Mouse (Mus musculus): ENCODE results near the gene Glmp. TPM values are rescaled to one million over a fixed set of nuclear protein-coding genes. Genes with fewer than 3 reads are reported as not detected.
"Not testable (repeated sequence)": the region's sequence is repeated elsewhere in the genome, so short reads cannot be mapped to it uniquely, and the experiment has no call there.

Glmp gene
- polyA plus RNA-seq, 1 experiment from 2014 or later = 164 TPM

DNA sequence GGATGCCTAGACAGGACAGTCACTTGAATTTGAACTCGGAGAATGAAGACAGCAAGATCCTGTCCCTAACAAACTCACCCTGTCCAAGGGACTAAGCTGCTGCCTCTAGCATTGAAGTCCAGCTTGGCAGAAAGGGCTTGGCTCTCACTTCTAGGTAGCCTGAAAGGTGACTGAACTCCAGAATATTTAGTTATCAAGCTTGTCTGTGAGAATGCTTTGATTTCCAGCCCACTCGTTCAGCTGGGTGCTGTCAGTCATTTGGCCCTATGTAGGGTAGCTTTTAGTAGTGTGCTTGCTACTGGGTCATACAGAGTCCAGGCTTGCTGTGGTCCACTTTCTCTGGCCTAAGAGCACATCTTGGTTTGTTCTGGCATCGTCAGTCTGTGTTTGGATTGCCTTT is 14.2 kb downstream of the Glmp start:
- Histone ChIP-seq H3K9me3 (no peaks in the 10 kb centered on the region), H3K4me1 (peaks cover 26% of the 10 kb centered on the region), H3K27ac (no peak overlapping the region), H3K4me3 (no peak overlapping the region), H3K36me3 (peaks cover 34% of the 10 kb centered on the region), H3K27me3 (ENCODE audit: insufficient read depth, poor library complexity, severe bottlenecking) (no peaks in the 10 kb centered on the region)
- WGBS = 77% methylated on average over 3 of the region's 3 CpGs
- no peak for DNase-seq (ENCODE audit: low spot score)

DNA sequence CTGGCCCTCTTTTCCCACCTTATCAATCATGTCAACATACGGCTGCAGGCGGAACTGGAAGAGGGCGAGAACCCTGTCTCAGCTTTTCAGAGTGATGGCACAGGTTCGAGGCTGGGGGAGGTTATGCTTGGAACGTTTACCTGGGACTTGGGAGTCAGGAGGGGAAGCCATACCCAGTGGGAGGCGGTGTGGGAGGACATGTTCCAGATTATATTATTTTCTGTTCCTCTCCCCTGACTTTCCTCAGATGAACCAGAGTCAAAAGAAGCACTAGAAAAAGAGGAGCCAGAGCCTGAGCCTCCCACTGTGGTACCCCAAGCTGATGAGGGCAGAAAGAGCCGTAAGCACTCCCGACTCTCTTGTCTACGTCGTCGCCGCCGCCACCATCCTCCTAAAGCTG is 25.9 kb downstream of the Glmp start:
- H3K36me3 ChIP-seq = peaks cover 100% of the 10 kb centered on the region
- DNase-seq (ENCODE audit: low spot score) = no peak
- no peak overlapping the region for H3K4me3 ChIP-seq
- H3K27me3 ChIP-seq (ENCODE audit: insufficient read depth, poor library complexity, severe bottlenecking) = no peaks in the 10 kb centered on the region
- 0 out of 2 replicates have a peak, but pooled peaks cover 3% of the 10 kb centered on the region for H3K4me1 ChIP-seq
- 72% methylated on average over 13 of the region's 13 CpGs for WGBS
- H3K9me3 ChIP-seq = no peaks in the 10 kb centered on the region
- H3K27ac ChIP-seq = no peak overlapping the region

DNA sequence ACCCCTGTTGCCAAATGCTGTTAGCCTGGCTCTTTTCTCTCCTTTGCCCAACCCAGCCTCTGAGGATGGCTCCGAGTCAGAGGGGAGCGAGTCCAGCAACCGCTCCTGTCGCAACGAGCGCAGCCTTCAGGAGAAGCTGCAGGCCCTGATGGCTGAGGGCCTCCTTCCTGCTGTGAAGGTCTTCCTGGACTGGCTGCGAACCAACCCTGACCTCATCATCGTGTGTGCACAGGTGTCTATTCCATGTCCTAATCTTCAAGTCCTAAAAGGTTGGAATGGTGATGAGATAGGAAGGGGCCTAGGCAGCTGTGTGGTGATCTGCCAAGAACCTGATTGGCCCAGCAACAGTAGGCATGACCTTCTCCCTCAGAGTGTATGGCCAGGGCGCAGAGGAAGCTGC is 28.1 kb downstream of the Glmp start:
- Histone ChIP-seq H3K9me3 (no peaks in the 10 kb centered on the region), H3K4me1 (0 out of 2 replicates have a peak, but pooled peaks cover 3% of the 10 kb centered on the region), H3K27me3 (ENCODE audit: insufficient read depth, poor library complexity, severe bottlenecking) (no peaks in the 10 kb centered on the region), H3K36me3 (peaks cover 99% of the 10 kb centered on the region), H3K4me3 (no peak overlapping the region), H3K27ac (no peak overlapping the region)
- 95% methylated on average over 9 of the region's 9 CpGs for WGBS
- no peak for DNase-seq (ENCODE audit: low spot score)

DNA sequence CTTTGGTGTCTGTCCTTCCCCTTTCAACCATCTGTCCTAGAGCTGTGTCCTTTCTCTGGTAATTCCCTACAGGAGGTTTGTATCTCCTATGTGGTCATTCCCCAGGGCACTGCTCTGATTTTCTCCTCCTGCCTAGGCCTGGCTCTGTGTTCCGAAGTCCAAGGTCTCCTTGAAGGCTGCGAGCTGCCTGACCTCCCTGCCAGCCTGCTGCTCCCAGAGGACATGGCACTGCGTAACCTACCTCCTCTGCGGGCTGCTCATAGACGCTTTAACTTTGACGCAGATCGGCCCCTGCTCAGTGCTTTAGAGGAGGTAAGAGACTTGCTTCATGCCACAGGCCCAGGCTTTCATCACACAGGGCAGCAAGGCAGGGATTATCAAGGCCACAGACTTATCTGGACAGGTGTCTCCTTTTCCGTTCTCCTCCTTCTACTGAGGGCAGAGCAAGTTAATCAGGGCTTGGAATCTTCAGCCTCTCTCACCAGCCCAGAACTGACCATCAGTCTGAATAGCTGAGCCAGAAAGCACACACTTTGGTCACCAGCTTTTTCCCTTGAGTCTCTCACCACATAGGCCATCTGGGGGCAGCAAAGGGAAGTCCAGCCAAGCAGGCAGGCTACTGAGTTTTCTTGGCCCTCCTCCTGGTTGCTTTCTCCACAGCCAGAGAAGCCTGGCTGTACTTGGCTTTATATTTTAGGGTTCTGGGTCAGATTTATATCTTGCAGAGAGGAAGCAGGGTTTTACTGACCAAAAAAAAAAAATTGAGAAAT is 29.8 kb downstream of the Glmp start:
- WGBS = 92% methylated on average over 8 of the region's 8 CpGs
- H3K4me3 ChIP-seq = no peak overlapping the region
- no peak overlapping the region for H3K27ac ChIP-seq
- no peaks in the 10 kb centered on the region for H3K27me3 ChIP-seq (ENCODE audit: insufficient read depth, poor library complexity, severe bottlenecking)
- peaks cover 99% of the 10 kb centered on the region for H3K36me3 ChIP-seq
- no peaks in the 10 kb centered on the region for H3K9me3 ChIP-seq
- peak; percentile 68 for DNase-seq (ENCODE audit: low spot score)
- peaks cover 13% of the 10 kb centered on the region for H3K4me1 ChIP-seq

DNA sequence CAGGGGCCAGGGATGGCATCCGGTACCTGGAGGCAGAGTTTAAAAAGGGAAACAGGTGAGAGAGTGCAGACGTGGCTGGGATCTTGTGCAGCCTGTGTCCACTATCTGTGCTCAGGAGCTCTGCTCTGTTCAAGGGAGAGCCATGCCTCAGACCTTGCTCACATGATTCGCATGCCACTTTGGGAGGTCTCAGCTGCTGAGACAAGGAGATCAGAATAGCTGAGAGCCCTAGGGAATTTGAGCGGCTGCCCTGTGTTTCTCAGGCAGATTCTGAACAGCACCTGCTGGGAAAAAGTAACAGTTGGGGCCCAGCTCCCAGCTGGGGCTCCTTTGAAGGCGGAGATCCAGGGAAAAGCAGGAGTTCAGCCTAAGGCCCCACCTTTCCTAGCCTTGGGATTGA is 34.8 kb downstream of the Glmp start:
- peaks cover 84% of the 10 kb centered on the region for H3K36me3 ChIP-seq
- no peaks in the 10 kb centered on the region for H3K9me3 ChIP-seq
- DNase-seq (ENCODE audit: low spot score) = no peak
- H3K4me3 ChIP-seq = no peak overlapping the region
- peaks cover 1% of the 10 kb centered on the region; the same call in 1 of the 2 replicates for H3K27me3 ChIP-seq (ENCODE audit: insufficient read depth, poor library complexity, severe bottlenecking)
- H3K4me1 ChIP-seq = peaks cover 57% of the 10 kb centered on the region
- H3K27ac ChIP-seq = peak overlapping the region; percentile 52; the same call in 1 of the 2 replicates
- WGBS = 61% methylated on average over 5 of the region's 5 CpGs

DNA sequence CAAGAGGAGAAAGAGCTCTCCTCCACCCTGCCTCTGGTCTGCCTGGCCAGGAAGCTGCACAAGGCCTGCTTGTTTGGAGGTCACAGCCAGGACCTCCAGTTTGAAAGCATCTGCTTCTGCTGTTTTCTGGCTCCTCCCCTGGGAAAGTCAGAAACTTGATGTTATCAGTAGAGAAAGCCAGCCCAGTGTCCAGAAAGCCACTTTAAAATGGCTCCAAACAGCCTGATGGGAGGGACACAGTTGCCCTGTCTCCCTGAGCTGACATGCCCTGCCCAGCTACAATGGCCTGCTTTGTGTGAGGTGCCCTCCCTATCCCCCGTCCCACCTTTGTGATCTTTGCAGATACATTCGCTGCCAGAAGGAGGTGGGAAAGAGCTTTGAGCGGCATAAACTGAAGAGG is 35.2 kb downstream of the Glmp start:
- Histone ChIP-seq H3K9me3 (no peaks in the 10 kb centered on the region), H3K36me3 (peaks cover 80% of the 10 kb centered on the region), H3K27me3 (ENCODE audit: insufficient read depth, poor library complexity, severe bottlenecking) (peaks cover 5% of the 10 kb centered on the region), H3K4me3 (no peak overlapping the region), H3K27ac (peak overlapping the region; percentile 52; the same call in 1 of the 2 replicates), H3K4me1 (peaks cover 61% of the 10 kb centered on the region)
- 69% methylated on average over 3 of the region's 3 CpGs for WGBS
- DNase-seq (ENCODE audit: low spot score) = peak; percentile 74

DNA sequence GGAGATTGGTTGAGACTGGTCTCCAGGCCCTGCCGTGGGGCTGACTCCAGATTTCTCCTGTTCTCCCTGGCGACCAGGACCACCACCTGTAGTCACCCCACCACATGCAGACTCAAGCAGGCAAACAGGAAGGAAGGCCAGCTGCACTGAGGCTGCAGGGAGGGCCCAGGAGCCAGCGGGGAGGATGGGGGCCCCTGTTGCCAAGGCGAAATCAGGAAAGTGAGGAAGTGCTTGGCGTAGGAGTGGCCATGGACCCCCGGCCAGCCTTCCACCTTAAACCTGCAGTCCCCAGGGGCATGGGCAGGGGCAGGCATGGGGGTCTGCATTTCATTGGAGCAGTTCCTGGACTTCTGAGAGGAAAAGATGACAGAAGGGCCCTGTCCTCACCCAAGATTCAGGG is 36.3 kb downstream of the Glmp start:
- H3K4me3 ChIP-seq = no peak overlapping the region
- H3K27me3 ChIP-seq (ENCODE audit: insufficient read depth, poor library complexity, severe bottlenecking) = peaks cover 16% of the 10 kb centered on the region
- no peak overlapping the region for H3K27ac ChIP-seq
- peak; percentile 75 for DNase-seq (ENCODE audit: low spot score)
- H3K4me1 ChIP-seq = peaks cover 66% of the 10 kb centered on the region
- WGBS = 81% methylated on average over 6 of the region's 6 CpGs
- peaks cover 69% of the 10 kb centered on the region for H3K36me3 ChIP-seq
- no peaks in the 10 kb centered on the region for H3K9me3 ChIP-seq

DNA sequence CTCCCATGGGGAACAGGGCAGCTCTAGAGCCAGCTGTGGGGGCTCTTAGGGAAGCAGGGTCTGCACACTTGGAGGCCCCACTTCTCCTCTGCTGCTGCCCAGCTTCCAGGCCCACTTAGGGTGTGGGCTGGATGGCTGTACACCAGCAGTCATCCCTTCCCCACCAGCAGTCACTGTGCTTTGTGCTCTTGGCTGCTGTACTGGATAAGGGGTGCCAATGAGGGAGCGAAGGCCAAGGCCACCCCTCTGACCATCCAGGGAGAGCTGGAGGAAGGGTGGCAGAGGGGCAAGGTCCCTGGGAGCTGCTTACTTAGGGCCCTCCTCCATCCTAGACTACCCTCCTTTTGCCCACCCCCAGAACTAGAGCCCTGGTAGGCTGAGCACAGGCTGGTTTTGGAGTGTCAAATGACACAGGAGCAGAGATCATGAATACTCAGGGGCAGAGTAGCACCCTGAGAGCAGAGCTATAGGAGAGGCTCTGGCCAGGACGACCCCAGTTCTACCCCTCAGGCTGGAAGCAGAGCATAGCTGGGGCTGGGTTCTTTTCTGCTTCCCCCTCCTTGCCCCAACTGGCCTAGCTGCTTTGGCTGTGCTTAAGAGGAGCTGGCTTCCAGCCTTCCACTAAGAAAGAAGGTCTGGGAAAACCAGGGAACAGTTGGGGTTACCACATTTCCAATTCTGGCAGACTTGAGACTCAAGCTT is 36.9 kb downstream of the Glmp start:
- Histone ChIP-seq H3K4me3 (no peak overlapping the region), H3K4me1 (peaks cover 66% of the 10 kb centered on the region), H3K27ac (no peak overlapping the region; the same call in none of the 2 replicates), H3K27me3 (ENCODE audit: insufficient read depth, poor library complexity, severe bottlenecking) (peaks cover 22% of the 10 kb centered on the region), H3K36me3 (peaks cover 62% of the 10 kb centered on the region), H3K9me3 (no peaks in the 10 kb centered on the region)
- peak; percentile 68 for DNase-seq (ENCODE audit: low spot score)
- whole genome bisulfite sequencing = 85% methylated on average over 2 of the region's 2 CpGs

DNA sequence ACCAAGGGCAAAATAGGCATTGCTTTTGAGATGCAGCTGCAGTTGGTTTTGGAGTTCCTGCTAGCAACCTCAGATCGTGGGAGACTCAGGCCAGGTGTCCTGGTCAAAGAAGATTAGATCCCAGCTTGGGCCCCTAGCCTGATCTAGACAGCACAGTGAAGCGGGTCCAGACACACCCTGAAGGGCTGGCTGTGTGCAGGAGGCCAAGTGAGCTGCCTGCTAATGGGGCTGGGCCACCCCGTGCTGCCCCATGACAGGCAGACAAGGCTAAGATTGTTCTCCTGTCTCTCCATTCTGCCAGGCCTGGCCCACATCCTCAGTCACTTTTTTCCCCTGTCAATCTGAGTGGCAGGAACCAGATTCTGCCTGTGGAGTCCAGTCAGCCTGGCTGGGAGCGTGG is 38.9 kb downstream of the Glmp start:
- peak overlapping the region; percentile 63; the same call in 1 of the 2 replicates for H3K27ac ChIP-seq
- H3K4me3 ChIP-seq = peak overlapping the region; percentile 40; the same call in 1 of the 2 replicates
- H3K9me3 ChIP-seq = no peaks in the 10 kb centered on the region
- peaks cover 69% of the 10 kb centered on the region for H3K4me1 ChIP-seq
- DNase-seq (ENCODE audit: low spot score) = peak; percentile 88
- WGBS = 50% methylated on average over 4 of the region's 4 CpGs
- H3K36me3 ChIP-seq = peaks cover 44% of the 10 kb centered on the region
- peaks cover 34% of the 10 kb centered on the region for H3K27me3 ChIP-seq (ENCODE audit: insufficient read depth, poor library complexity, severe bottlenecking)

DNA sequence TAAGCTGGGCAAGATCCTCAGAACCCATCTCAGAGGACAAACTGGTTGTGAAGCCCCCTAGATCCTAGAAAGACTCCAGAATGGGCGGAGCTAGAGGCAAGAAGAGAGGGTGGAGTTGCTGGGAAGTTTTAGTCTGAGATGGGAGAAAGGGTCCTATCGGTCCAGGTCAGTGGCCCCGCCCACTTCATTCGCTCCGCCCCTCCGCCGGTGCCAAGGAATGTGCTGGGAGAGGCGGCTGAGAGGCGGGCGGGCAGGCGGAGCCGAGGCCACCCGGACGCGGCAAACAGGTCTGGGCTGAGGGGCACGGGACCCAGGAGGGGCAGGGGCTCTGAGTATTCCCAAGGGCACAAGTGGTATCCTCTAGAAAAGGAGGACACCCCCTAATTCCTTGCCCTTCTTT is 39.5 kb downstream of the Glmp start, which contains the start of gene Paqr6:
Gene Paqr6 (plus strand): TSS at position 248 of the 400 bp plus-strand sequence.
- peak within 1 kb of the TSS; percentile 40 for H3K4me3 ChIP-seq
- peaks cover 63% of the 10 kb centered on the region for H3K4me1 ChIP-seq
- H3K27ac ChIP-seq = peak within 1 kb of the TSS; percentile 63
- H3K36me3 ChIP-seq = peaks cover 38% of the 10 kb centered on the region
- H3K27me3 ChIP-seq (ENCODE audit: insufficient read depth, poor library complexity, severe bottlenecking) = peaks cover 37% of the 10 kb centered on the region
- no peaks in the 10 kb centered on the region for H3K9me3 ChIP-seq
- DNase-seq (ENCODE audit: low spot score) = peak; percentile 91
- under 1% methylated on average over 16 of the region's 16 CpGs for WGBS

DNA sequence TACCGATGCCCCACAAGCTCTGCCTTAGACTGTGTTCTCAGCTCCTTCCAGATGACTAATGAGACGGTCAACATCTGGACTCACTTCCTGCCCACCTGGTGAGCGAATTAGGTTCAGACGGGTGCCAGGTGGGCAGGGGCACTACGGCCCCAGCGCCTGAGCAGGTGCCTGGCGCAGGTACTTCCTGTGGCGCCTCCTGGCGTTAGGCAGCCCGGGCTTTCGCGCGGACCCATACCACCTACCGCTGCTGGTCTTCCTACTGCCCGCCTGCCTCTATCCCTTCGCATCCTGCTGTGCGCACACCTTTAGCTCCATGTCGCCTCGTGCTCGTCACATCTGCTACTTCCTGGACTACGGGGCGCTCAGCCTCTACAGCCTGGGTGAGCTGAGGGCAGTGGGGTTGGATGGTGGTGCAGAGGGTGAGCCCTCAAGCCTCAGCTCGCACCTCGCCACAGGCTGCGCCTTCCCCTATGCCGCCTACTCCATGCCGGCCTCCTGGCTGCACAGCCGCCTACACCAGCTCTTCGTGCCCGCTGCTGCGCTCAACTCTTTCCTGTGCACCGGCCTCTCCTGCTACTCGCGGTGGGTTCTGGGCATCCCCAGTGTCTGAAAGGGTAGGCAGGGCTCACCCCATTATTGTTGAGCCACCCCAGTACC is 41.0 kb downstream of the Glmp start:
- peaks cover 8% of the 10 kb centered on the region; the same call in 1 of the 2 replicates for H3K9me3 ChIP-seq
- peaks cover 49% of the 10 kb centered on the region for H3K4me1 ChIP-seq
- H3K36me3 ChIP-seq = peaks cover 23% of the 10 kb centered on the region
- no peak overlapping the region for H3K27ac ChIP-seq
- no peak overlapping the region for H3K4me3 ChIP-seq
- WGBS = 29% methylated on average over 34 of the region's 34 CpGs
- peaks cover 37% of the 10 kb centered on the region for H3K27me3 ChIP-seq (ENCODE audit: insufficient read depth, poor library complexity, severe bottlenecking)
- DNase-seq (ENCODE audit: low spot score) = peak; percentile 72

DNA sequence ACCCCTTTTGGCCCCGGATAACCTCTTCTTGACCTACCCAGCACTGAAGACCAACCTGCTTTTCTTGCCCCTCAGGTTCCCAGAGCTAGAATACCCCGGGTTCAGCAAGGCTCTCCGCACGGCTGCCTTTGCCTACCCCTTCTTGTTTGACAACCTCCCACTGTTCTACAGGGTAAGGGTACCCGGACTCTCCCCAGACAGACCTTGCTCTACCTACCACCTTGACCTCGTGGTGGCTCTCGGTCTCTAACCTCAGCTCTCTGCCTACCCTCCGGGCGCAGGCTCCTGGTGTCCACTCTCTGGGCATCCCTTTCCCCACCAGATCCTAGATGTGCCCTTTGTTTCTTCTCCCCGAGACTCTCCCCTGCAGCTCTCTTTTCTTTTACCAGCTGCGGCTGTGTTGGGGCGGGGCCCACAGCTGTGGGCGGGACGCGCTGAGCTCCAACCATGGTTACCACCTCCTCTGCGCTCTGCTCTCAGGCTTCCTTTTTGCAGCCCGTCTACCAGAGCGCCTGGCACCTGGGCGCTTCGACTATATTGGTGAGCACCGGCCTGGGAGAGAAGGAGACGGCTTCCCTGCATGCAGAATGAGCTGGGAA is 42.1 kb downstream of the Glmp start:
- peak; percentile 72 for DNase-seq (ENCODE audit: low spot score)
- not testable (repeated sequence) for H3K27ac ChIP-seq, H3K9me3 ChIP-seq
- H3K27me3 ChIP-seq (ENCODE audit: insufficient read depth, poor library complexity, severe bottlenecking) = peaks cover 37% of the 10 kb centered on the region
- peaks cover 39% of the 10 kb centered on the region for H3K4me1 ChIP-seq
- H3K4me3 ChIP-seq = peak overlapping the region; percentile 34
- peaks cover 12% of the 10 kb centered on the region for H3K36me3 ChIP-seq
- 6% methylated on average over 21 of the region's 22 CpGs for WGBS

All from heart, embryonic 10.5 days (tissue).